Mouse (Mus musculus): ENCODE results near the gene Olfr984. TPM values are rescaled to one million over a fixed set of nuclear protein-coding genes. Genes with fewer than 3 reads are reported as not detected.

Olfr984 gene
- polyA plus RNA-seq (2012; rRNA removed) = not detected in 2 replicates

DNA sequence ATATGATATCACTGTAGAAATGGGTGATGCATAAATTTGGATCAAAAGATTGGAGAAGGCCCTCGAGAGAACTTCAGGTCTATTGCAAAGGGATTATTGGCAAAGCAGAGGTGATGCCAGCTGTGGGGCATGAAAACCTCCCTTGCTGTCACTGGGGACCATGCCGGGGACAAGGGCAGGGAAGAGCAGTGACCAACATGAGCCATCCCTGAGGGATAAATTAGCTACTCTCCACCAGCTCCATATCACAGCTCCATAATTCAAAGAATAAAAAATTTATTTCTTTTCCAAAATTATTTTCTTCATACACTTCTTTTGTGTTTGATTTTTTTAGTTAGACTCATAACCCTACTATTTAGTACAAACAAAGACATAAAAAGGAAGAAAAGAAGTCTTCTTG, at the start of gene Olfr984:
TSS of gene Olfr984 (minus strand) at position 101 of the 400 bp plus-strand sequence.
- TF ChIP-seq POLR2A (IDR thresholded peaks at IDR 0.05; ENCODE audit: low read depth, low read length) = no peak
- TF ChIP-seq CTCF (IDR thresholded peaks at IDR 0.05; ENCODE audit: extremely low read depth, insufficient read depth, insufficient read length, insufficient replicate concordance) = no peak
- no peak within 1 kb of the TSS for H3K4me3 ChIP-seq (ENCODE audit: extremely low read depth, insufficient read depth, insufficient read length)
- H3K4me1 ChIP-seq (ENCODE audit: control insufficient read depth, insufficient read depth, insufficient read length) = no peaks in the 10 kb centered on the region; the same call in 1 of the 2 replicates
- no peaks in the 10 kb centered on the region for H3K27me3 ChIP-seq (ENCODE audit: control insufficient read depth, insufficient read depth, low read length)
- WGBS = 79% methylated on average over 2 of the region's 2 CpGs
- no peaks in the 10 kb centered on the region for H3K36me3 ChIP-seq (ENCODE audit: control insufficient read depth, insufficient read depth, low read length)
- no peak within 1 kb of the TSS for H3K27ac ChIP-seq (ENCODE audit: insufficient read depth, low read length)
- no peak for DNase-seq (ENCODE audit: low read depth in 1 of 2, low spot score in 2 of 2)

DNA sequence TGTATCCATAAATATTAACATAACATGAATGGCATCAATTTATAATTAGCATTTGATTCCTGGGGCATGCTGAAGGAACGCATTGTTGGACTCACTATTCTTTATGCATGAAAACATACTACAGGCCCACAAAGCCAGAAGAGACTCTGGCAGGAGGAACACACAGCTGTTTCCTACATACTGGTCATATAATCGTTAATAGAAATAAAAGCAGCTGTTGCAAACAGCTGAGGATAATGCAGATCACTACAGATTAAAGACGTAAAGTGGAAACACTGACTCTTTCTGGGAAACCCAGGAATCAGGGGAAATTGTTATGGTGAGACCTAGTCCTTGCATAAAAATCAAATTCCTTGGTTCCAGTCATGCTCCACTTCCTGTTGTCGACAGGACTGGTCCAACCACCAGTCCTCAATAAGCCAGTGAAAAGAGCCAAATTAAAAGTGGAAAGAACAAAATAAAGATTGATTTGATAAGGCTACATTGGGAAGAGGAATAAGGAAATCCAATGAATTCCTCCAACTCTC, 41.2 kb upstream of the Olfr984 start:
- Histone ChIP-seq H3K4me1 (ENCODE audit: control insufficient read depth, insufficient read depth, insufficient read length) (no peaks in the 10 kb centered on the region), H3K27me3 (ENCODE audit: control insufficient read depth, insufficient read depth, low read length) (no peaks in the 10 kb centered on the region), H3K4me3 (ENCODE audit: extremely low read depth, insufficient read depth, insufficient read length) (no peak overlapping the region), H3K36me3 (ENCODE audit: control insufficient read depth, insufficient read depth, low read length) (no peaks in the 10 kb centered on the region), H3K27ac (ENCODE audit: insufficient read depth, low read length) (no peak overlapping the region)
- WGBS = 79% methylated on average over 4 of the region's 4 CpGs
- TF ChIP-seq CTCF (IDR thresholded peaks at IDR 0.05; ENCODE audit: extremely low read depth, insufficient read depth, insufficient read length, insufficient replicate concordance) = no peak
- TF ChIP-seq POLR2A (IDR thresholded peaks at IDR 0.05; ENCODE audit: low read depth, low read length) = no peak
- DNase-seq (ENCODE audit: low read depth in 1 of 2, low spot score in 2 of 2) = no peak

DNA sequence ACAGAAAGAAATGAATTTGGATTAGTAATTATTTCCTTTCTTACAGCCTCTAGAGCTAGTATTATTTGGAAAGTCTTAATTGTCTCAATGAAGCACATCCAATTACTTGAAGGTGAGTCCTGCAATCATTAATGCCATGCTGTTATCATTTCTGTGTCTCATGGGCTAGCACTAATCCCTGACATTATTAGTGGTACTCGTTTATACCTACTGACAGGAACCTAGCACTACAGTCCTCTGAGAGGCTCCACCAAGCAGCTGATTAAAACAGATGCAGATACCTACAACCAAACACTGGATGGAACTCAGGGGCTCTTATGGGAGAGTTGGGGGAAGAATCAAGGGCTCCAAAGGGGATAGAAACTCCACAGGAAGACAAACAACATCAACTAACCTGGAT, 27.5 kb upstream of the Olfr984 start:
- Histone ChIP-seq H3K4me3 (ENCODE audit: extremely low read depth, insufficient read depth, insufficient read length) (no peak overlapping the region), H3K36me3 (ENCODE audit: control insufficient read depth, insufficient read depth, low read length) (no peaks in the 10 kb centered on the region), H3K4me1 (ENCODE audit: control insufficient read depth, insufficient read depth, insufficient read length) (no peaks in the 10 kb centered on the region), H3K27me3 (ENCODE audit: control insufficient read depth, insufficient read depth, low read length) (no peaks in the 10 kb centered on the region), H3K27ac (ENCODE audit: insufficient read depth, low read length) (no peak overlapping the region)
- 56% methylated on average over 1 of the region's 1 CpGs for WGBS
- TF ChIP-seq CTCF (IDR thresholded peaks at IDR 0.05; ENCODE audit: extremely low read depth, insufficient read depth, insufficient read length, insufficient replicate concordance) (no peak), POLR2A (IDR thresholded peaks at IDR 0.05; ENCODE audit: low read depth, low read length) (no peak)
- DNase-seq (ENCODE audit: low read depth in 1 of 2, low spot score in 2 of 2) = no peak

- no peak for DNase-seq (ENCODE audit: low read depth in 1 of 2, low spot score in 2 of 2)
- no peaks in the 10 kb centered on the region for H3K4me1 ChIP-seq (ENCODE audit: control insufficient read depth, insufficient read depth, insufficient read length)
- WGBS = 82% methylated on average over 4 of the region's 4 CpGs
- TF ChIP-seq CTCF (IDR thresholded peaks at IDR 0.05; ENCODE audit: extremely low read depth, insufficient read depth, insufficient read length, insufficient replicate concordance) (no peak), POLR2A (IDR thresholded peaks at IDR 0.05; ENCODE audit: low read depth, low read length) (no peak)
- H3K27ac ChIP-seq (ENCODE audit: insufficient read depth, low read length) = no peak overlapping the region
- no peaks in the 10 kb centered on the region for H3K36me3 ChIP-seq (ENCODE audit: control insufficient read depth, insufficient read depth, low read length)
- no peak overlapping the region for H3K4me3 ChIP-seq (ENCODE audit: extremely low read depth, insufficient read depth, insufficient read length)
- no peaks in the 10 kb centered on the region for H3K27me3 ChIP-seq (ENCODE audit: control insufficient read depth, insufficient read depth, low read length)
Measured at GRCm38 (mm10) chr9:40139484-40139883, 25.5 kb upstream of the Olfr984 start.

- no peak for DNase-seq (ENCODE audit: low read depth in 1 of 2, low spot score in 2 of 2)
- Histone ChIP-seq H3K4me3 (ENCODE audit: extremely low read depth, insufficient read depth, insufficient read length) (no peak overlapping the region), H3K4me1 (ENCODE audit: control insufficient read depth, insufficient read depth, insufficient read length) (no peaks in the 10 kb centered on the region), H3K27ac (ENCODE audit: insufficient read depth, low read length) (no peak overlapping the region), H3K36me3 (ENCODE audit: control insufficient read depth, insufficient read depth, low read length) (no peaks in the 10 kb centered on the region), H3K27me3 (ENCODE audit: control insufficient read depth, insufficient read depth, low read length) (no peaks in the 10 kb centered on the region)
- TF ChIP-seq POLR2A (IDR thresholded peaks at IDR 0.05; ENCODE audit: low read depth, low read length) (no peak), CTCF (IDR thresholded peaks at IDR 0.05; ENCODE audit: extremely low read depth, insufficient read depth, insufficient read length, insufficient replicate concordance) (no peak)
- 22% methylated on average over 6 of the region's 6 CpGs for WGBS
Measured at GRCm38 (mm10) chr9:40136987-40137688, 23.1 kb upstream of the Olfr984 start.

- DNase-seq (ENCODE audit: low read depth in 1 of 2, low spot score in 2 of 2) = no peak
- no peak overlapping the region for H3K4me3 ChIP-seq (ENCODE audit: extremely low read depth, insufficient read depth, insufficient read length)
- no peaks in the 10 kb centered on the region for H3K27me3 ChIP-seq (ENCODE audit: control insufficient read depth, insufficient read depth, low read length)
- TF ChIP-seq CTCF (IDR thresholded peaks at IDR 0.05; ENCODE audit: extremely low read depth, insufficient read depth, insufficient read length, insufficient replicate concordance) (no peak), POLR2A (IDR thresholded peaks at IDR 0.05; ENCODE audit: low read depth, low read length) (no peak)
- H3K4me1 ChIP-seq (ENCODE audit: control insufficient read depth, insufficient read depth, insufficient read length) = no peaks in the 10 kb centered on the region
- no peak overlapping the region for H3K27ac ChIP-seq (ENCODE audit: insufficient read depth, low read length)
- 80% methylated on average over 1 of the region's 1 CpGs for WGBS
- H3K36me3 ChIP-seq (ENCODE audit: control insufficient read depth, insufficient read depth, low read length) = no peaks in the 10 kb centered on the region
Measured at GRCm38 (mm10) chr9:40130556-40130955, 16.6 kb upstream of the Olfr984 start.

DNA sequence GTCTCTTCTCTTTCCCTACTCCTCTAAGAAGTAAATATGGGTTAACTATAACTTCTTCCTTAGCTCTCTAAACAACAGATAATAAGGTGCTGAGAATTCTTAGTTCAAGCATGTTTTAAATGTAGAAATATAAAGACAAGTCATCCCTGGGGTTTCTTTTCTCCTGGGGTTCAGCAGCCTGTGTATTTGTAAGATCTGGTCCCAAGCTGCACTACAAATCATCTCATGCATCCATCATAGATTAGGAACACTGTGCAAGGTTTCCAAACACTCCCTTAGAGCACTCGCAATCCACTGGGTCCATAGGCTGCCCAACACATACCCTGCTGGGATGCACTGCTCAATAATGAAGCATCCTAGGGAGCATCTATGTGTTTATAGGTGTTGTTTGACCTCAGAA, 16.1 kb upstream of the Olfr984 start, which contains the start of gene Olfr985:
TSS of gene Olfr985 (minus strand) at position 101 of the 400 bp plus-strand sequence.
- no peak for DNase-seq (ENCODE audit: low read depth in 1 of 2, low spot score in 2 of 2)
- H3K36me3 ChIP-seq (ENCODE audit: control insufficient read depth, insufficient read depth, low read length) = no peaks in the 10 kb centered on the region
- H3K27me3 ChIP-seq (ENCODE audit: control insufficient read depth, insufficient read depth, low read length) = no peaks in the 10 kb centered on the region
- H3K4me1 ChIP-seq (ENCODE audit: control insufficient read depth, insufficient read depth, insufficient read length) = no peaks in the 10 kb centered on the region
- H3K27ac ChIP-seq (ENCODE audit: insufficient read depth, low read length) = no peak within 1 kb of the TSS
- no peak within 1 kb of the TSS for H3K4me3 ChIP-seq (ENCODE audit: extremely low read depth, insufficient read depth, insufficient read length)
- 87% methylated on average over 1 of the region's 1 CpGs for WGBS
- TF ChIP-seq CTCF (IDR thresholded peaks at IDR 0.05; ENCODE audit: extremely low read depth, insufficient read depth, insufficient read length, insufficient replicate concordance) (no peak), POLR2A (IDR thresholded peaks at IDR 0.05; ENCODE audit: low read depth, low read length) (no peak)

Data from spleen, adult 2 months (tissue).